Mouse (Mus musculus) brain, embryonic 14.5 days (tissue): ENCODE results near the gene Mrpl38.

ENCODE experiments used
- CTCF ChIP-seq: fragments of 200-500 bp; IDR thresholded peaks from 2 replicates; pipeline ENCODE4 v1.5.1; 2012; ENCODE audit warnings: inconsistent platforms, mild to moderate bottlenecking, moderate library complexity, borderline replicate concordance; ENCODE audit not compliant: insufficient read depth, insufficient read length; ENCODE audit errors: extremely low read depth
- POLR2A ChIP-seq: fragments of 200-500 bp; IDR thresholded peaks from 2 replicates; pipeline ENCODE4 v1.6.1; 2012; ENCODE audit warnings: mild to moderate bottlenecking, inconsistent platforms, borderline replicate concordance; ENCODE audit not compliant: poor library complexity, insufficient read depth, insufficient read length, severe bottlenecking; ENCODE audit errors: extremely low read depth

- TF ChIP-seq CTCF (no peak), POLR2A (no peak)
These were observed 47.1 kb downstream of the Mrpl38 start for GRCm38 (mm10) chr11:116091591-116091990.
